Mouse (Mus musculus): Measurements from ENCODE around the gene Bdh1.

The Bdh1 gene

GRCm38 (mm10) chr16:31428675-31429470 is 6.8 kb downstream of the Bdh1 start:
- no peak for DNase-seq (ENCODE audit: low read depth, low spot score)

GRCm38 (mm10) chr16:31429471-31430155 is 7.5 kb downstream of the Bdh1 start:
- DNase-seq (ENCODE audit: low read depth, low spot score): peak; percentile 54

GRCm38 (mm10) chr16:31433466-31434110 is 11.5 kb downstream of the Bdh1 start:
- no peak for DNase-seq (ENCODE audit: low read depth, low spot score)

GRCm38 (mm10) chr16:31435146-31435545 is 13.1 kb downstream of the Bdh1 start:
- DNase-seq (ENCODE audit: low read depth, low spot score): no peak

GRCm38 (mm10) chr16:31436085-31436484 is 14.0 kb downstream of the Bdh1 start:
- DNase-seq (ENCODE audit: low read depth, low spot score): no peak

DNA sequence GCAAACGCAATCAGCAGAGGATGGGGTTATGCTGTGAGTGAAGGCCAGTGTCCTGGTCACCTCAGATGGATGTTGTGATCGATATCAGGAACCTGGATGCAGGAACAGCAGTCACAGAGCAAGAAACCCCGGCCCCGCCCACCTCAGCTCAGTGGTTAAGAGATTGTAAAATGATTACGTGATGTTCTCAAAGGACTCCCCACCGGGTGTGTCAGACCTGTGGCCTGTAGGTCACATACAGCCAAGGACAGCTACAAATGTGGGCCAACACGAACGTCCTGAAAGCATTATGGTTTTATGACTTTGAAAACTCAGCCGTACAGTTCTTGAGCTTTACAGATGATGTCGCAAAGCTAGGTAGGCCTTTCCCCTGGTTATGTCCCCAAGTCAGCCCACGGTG is 15.3 kb downstream of the Bdh1 start:
- DNase-seq (ENCODE audit: low read depth, low spot score): no peak

DNA sequence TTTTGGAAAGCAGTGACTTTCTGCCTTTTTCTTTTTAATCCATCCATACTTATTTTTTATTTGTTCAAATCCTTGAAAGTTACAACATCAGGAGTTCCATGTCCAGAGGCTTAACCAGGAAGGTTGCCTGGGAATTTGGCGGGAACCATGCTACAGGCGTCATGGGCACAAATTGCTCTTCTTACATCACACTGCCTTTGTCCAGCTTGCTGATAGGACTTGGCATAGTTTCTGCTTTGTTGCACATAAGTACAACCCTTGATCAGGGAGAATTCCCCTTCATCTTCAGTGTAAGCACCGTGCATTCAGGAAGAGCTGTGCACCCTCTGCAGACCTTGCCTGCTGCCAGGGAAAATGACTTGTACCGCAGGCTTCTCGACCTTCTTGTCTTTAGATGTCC is 17.4 kb downstream of the Bdh1 start:
- no peak for DNase-seq (ENCODE audit: low read depth, low spot score)

DNA sequence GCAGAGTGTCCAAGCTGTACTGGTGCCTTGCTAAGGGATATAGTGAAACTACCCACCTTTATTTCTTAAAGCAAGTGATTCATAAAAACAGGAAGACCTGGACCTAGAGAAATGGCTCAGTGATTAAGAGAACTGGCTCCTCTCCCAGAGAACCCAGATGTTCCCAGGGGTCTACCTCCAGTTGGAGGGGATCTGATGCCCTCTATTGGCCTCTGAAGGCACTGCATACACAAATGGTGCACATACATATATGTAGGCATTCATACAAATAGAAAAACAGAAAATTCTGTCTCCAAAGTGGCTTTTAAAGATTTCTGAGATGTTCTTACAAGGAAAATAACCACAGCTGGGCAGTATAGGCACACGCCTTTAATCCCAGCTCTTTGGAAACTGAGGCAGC is 18.0 kb downstream of the Bdh1 start:
- DNase-seq (ENCODE audit: low read depth, low spot score): no peak

- no peak for DNase-seq (ENCODE audit: low read depth, low spot score)
Measured at GRCm38 (mm10) chr16:31444521-31444920, 22.4 kb downstream of the Bdh1 start.

DNA sequence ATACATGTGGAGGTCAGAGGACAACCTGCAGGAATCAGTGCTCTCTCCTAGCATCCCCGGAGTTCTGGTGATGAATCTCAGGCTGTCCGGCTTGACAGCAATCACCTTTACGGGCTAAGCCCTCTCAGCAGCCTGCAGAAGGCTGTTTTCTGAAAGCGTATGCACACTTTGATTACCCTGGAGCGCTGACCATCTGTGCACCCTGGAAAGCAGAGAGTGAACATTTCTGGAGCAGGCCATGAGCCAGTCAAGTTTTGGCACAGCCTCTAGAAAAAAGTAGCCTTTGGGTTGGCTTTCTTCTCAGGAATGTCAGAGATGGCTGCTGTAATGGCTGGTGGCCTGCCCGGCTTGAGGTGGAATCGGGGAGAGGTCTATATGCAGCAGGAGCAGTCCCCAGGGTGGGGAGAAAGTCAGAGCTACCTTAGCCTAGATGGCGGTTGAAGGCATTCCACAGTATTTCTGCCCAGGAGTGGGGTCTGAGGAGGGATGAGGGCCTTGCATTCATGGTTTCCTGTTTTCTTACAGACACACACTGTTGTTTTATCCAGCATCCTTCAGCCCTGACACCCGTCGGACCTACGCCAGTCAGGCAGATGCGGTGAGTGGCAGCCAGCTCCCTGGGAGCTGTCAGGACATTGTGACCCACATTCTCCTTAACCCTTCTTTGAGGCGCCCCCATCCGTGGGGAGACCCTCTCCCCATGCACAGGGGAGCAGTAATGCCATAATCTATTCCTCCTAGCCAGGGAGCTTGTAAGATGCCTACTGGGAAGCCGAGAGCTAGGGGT is 24.2 kb downstream of the Bdh1 start:
- no peak for DNase-seq (ENCODE audit: low read depth, low spot score)

GRCm38 (mm10) chr16:31449973-31450372 is 27.9 kb downstream of the Bdh1 start:
- no peak for DNase-seq (ENCODE audit: low read depth, low spot score)

DNA sequence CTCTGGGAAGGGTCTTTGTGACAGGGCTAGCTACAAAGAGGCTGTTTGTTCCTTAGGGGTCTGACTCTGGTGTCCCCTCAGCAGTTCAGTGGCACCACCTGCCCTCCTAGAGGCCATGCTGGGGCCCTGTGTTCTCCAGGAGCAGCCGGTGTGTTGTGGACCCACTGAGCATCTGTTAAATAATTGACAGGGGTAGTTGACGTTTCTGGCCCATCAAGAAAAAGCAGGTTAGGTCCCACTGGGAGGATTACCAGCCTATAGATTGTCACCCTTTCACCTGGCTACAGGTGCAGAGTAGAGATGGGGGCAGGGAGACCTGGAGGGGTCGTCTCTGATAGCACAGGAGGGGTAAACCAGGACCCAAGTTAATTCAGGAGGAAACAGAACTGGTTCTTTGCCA is 29.2 kb downstream of the Bdh1 start:
- DNase-seq (ENCODE audit: low read depth, low spot score): no peak

DNA sequence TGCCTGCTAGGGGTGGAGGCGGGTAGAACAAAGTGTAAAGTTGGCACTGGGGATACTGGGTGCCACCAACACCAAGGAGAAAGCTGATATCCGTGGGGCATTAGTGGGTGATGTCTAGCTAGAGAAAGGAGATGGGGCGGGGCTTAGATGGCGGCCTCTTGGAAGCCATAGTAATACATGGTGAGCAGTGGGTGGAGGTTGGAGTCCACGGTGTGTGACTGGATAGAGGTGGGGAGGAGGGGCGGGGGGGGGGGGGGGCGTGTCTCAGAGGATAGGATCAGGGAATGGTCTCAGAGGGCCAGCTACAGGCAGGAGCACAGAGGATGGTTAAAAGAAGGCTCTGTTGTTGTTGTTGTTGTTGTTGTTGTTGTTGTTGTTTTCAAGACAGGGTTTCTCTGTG is 30.4 kb downstream of the Bdh1 start:
- no peak for DNase-seq (ENCODE audit: low read depth, low spot score)

DNA sequence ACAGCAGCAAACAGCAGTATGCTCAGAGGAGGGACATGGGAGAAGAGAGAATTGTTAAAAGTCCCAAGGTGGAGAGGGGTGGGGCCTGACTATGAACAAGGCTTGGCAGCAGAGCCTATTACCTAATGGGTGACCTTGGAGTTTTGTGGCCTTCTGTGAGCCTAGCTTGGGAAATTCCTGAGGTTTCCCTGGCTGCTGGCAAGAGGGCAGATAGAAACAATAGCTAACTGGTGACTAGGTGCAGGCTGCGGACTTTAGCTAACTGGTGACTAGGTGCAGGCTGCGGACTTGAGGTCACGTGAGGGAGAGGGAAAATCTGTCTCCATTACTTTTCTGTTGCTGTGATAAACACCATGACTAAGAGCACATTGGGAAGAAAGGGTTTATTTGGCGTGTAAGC is 31.9 kb downstream of the Bdh1 start:
- DNase-seq (ENCODE audit: low read depth, low spot score): no peak

GRCm38 (mm10) chr16:31455276-31456045 is 33.4 kb downstream of the Bdh1 start:
- no peak for DNase-seq (ENCODE audit: low read depth, low spot score)

DNA sequence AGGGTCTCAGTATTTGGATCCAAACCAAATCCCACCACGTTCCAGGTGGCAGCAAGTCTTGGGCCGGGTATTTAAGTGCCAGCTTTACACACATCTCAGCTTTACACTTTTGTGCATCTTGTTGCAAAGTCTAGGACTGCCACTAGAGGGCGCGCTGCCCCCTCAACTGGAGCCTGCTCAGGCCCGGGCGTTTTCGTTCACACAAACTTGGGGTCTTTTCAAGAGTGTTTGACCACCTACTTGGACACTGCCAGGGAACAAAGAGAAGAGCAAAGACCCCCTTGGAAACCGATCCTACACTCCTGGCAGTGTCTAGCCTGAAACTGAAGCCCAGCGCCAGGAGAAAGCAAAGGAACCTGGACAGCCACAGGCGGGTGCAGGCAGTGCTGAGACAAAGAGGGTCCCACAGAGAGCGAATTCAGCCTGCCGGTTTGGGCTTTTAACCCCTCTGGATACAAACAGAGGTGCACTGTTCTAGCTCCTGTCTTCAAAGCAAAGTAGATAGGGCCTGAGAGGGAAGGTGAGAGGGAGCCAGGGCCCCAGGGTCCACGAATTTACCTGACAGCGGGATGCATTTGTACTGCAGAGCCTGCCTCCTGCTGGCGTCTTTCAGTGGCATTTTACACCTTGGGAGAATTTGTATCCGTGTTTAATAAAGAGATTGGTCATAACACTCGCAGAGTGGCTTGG is 36.3 kb downstream of the Bdh1 start:
- DNase-seq (ENCODE audit: low read depth, low spot score): peak; percentile 41

DNA sequence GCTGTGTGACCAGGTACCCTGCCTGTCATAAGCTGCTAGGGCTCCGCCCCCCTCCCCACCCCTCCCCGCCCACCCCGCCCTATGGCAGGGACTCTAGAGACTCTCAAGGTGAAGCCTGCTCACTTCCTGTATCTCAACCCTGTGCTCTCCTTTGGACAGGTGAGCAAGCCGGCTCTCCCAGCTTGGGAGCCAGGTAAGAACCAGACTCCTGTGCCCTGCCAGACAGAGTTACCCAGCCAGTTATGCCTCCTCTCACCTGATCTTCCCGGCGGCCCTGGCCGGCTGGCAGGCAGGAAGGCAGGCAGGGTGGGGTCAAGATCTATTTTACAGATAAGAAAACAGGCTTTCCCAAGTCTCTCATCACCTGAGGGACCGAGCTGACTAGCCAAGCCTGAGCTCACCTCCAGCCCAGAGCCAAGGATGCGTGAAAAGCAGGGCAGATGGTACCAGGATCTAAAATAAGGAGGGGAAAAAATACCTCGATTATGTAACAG is 37.9 kb downstream of the Bdh1 start:
- DNase-seq (ENCODE audit: low read depth, low spot score): no peak

DNA sequence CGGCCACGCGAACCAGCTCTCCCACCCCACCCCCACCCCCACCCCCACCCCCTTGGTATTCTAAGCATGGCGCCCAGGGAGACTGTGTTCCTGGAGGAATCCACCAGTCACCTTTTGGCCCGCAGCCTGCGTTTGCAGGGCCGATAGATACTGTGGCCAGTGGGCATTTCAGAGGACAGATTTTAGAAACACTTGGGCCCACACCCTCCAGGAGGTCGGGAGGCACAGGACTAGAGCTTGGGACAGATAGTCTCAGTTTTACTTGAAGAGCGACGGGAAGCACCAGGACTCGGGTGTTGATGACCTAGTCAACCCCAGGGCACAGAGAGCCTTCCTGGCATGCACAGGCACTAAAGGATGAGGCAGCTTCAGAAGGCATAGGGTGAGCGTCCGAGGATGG is 38.4 kb downstream of the Bdh1 start:
- DNase-seq (ENCODE audit: low read depth, low spot score): no peak

DNA sequence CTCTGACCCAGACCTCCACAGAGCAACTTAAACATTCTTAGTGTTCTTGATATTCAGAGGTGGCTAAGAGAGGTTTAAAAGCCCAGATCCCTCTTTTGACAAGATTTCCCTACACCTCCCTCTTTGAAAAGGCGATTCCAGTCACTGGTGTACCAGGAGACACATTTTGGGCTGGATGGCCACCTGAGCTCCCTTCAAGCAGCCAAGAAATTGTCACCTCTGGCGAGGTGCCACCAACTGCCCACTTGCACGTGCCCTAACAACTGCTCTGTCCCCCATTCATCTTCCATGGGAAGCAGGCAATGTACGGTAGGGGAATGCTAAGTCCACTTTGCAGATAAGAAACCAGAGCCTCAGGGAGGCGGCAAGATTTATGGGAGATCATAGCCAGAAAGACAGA is 39.0 kb downstream of the Bdh1 start:
- no peak for DNase-seq (ENCODE audit: low read depth, low spot score)

- DNase-seq (ENCODE audit: low read depth, low spot score): no peak
Measured at GRCm38 (mm10) chr16:31462113-31462687, 40.1 kb downstream of the Bdh1 start.

All from c-Kit-negative CD71-positive TER-119-positive erythroid progenitor cells, embryonic 14.5 days (primary cell).